Comparison of ENCODE assay signal across 7 mouse cellular contexts in the genomic region with DNA sequence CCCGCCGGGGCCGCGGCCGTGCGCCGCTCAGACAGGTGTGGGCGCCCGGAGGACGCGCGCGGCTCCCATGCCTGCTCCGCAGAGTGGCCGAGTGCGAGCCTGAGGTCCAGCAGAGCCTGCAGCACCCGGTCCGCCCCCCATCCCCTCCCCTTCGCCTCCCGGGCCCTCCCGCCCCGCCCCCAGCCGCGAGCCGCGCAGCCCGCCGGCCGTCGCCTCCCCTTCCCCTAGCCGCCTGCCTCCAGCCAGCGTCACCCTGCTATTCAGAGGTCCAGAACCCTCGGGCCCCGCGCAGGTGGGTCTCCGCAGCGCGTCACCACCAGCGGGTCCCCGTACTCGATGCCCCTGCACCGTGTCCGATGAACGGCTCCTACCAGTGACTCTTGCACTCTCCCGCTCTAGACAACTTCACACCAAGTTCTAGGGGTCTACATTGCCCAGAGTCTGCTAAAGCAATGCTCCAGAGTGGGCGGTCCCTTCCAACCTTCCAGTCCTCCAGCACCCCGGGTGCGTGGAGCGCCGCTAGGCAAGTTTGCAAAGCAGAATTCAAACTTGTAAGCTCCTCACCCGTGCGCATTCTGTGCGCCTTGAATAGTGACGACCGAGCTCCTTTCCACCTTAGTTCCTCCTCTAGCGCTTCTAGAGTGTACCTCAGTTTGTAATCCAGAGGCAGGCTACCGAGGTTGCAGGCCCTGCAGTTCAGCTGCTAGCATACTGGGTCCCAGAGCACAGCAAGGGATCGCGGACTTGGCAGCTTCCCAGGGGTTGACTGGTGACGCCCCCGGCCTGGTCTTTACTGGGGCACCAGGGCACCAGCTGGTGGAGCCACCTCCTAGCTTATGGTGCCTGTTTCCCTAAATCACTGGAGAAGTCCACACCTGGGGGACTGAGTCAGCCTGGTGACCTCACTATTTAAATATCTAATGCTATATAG. TPM values are rescaled to one million over a fixed set of nuclear protein-coding genes. Genes with fewer than 3 reads are reported as not detected.
DNase-seq lines count a peak whose midpoint lies in the region; ATAC-seq and TF ChIP-seq lines count a peak whose summit lies in the region.

No protein-coding gene starts in this region.

- 0 out of 2 replicates have a peak, but pooled peaks have one; percentile 13 for TF ChIP-seq CTCF in cortical plate, adult 2 months (IDR thresholded peaks at IDR 0.05; ENCODE audit: extremely low read depth, insufficient read depth, low read length)

- H3K9ac ChIP-seq in hindbrain, embryonic 16.5 days (ENCODE audit: low read depth, low read length) = peak overlapping the region; percentile 76
- H3K9ac ChIP-seq in limb, embryonic 15.5 days = peak overlapping the region; percentile 61
- H3K9ac ChIP-seq in midbrain, embryonic 16.5 days (ENCODE audit: low read depth, low read length) = peak overlapping the region; percentile 75

- H3K27ac ChIP-seq in cortical plate, adult 2 months (ENCODE audit: insufficient read depth, low read length) = 0 out of 2 replicates have a peak overlapping the region, but pooled peaks have one; percentile 17
- peak overlapping the region; percentile 59 for H3K27ac ChIP-seq in hindbrain, embryonic 16.5 days (ENCODE audit: low read depth, low read length)
- peak overlapping the region; percentile 86 for H3K27ac ChIP-seq in limb, embryonic 15.5 days
- no peak overlapping the region for H3K27ac ChIP-seq in midbrain, embryonic 16.5 days (ENCODE audit: low read length)

- 0 out of 2 replicates have a peak, but pooled peaks cover under 1% of the 10 kb centered on the region for H3K4me1 ChIP-seq in cortical plate, adult 2 months (ENCODE audit: control insufficient read depth, insufficient read depth, low read length)
- H3K4me1 ChIP-seq in hindbrain, embryonic 16.5 days (ENCODE audit: control insufficient read depth, insufficient read depth, low read depth, low read length) = peaks cover 10% of the 10 kb centered on the region
- peaks cover 16% of the 10 kb centered on the region; the same call in 1 of the 2 replicates for H3K4me1 ChIP-seq in limb, embryonic 15.5 days
- peaks cover 5% of the 10 kb centered on the region; the same call in 1 of the 2 replicates for H3K4me1 ChIP-seq in midbrain, embryonic 16.5 days (ENCODE audit: control insufficient read depth, insufficient read depth, low read length)

- peak; percentile 74 for DNase-seq in adrenal gland, postnatal 14 days
- peak; percentile 84 for DNase-seq in gastrocnemius, postnatal 14 days
- DNase-seq in testis, postnatal 10 days (ENCODE audit: low spot score) = peak; percentile 77

- H3K4me2 ChIP-seq in hindbrain, embryonic 16.5 days (ENCODE audit: low read length) = peak overlapping the region; percentile 99
- H3K4me2 ChIP-seq in limb, embryonic 15.5 days = peak overlapping the region; percentile 94
- peak overlapping the region; percentile 98 for H3K4me2 ChIP-seq in midbrain, embryonic 16.5 days (ENCODE audit: low read length)

- under 1% methylated on average over 38 of the region's 61 CpGs for WGBS in hindbrain, embryonic 16.5 days
- under 1% methylated on average over 57 of the region's 61 CpGs for WGBS in limb, embryonic 15.5 days
- WGBS in midbrain, embryonic 16.5 days = under 1% methylated on average over 47 of the region's 61 CpGs

- no peaks in the 10 kb centered on the region; the same call in 1 of the 2 replicates for H3K27me3 ChIP-seq in hindbrain, embryonic 16.5 days (replicated peaks; ENCODE audit: control insufficient read depth, insufficient read depth, low read length)
- H3K27me3 ChIP-seq in limb, embryonic 15.5 days = peaks cover 8% of the 10 kb centered on the region; the same call in 1 of the 2 replicates
- H3K27me3 ChIP-seq in midbrain, embryonic 16.5 days (ENCODE audit: control insufficient read depth, insufficient read depth, low read depth, low read length) = no peaks in the 10 kb centered on the region; the same call in 1 of the 2 replicates

- H3K4me3 ChIP-seq in cortical plate, adult 2 months (ENCODE audit: insufficient read depth, low read length) = peak overlapping the region; percentile 42
- peak overlapping the region; percentile 70 for H3K4me3 ChIP-seq in hindbrain, embryonic 16.5 days (ENCODE audit: low read length)
- peak overlapping the region; percentile 68 for H3K4me3 ChIP-seq in limb, embryonic 15.5 days
- H3K4me3 ChIP-seq in midbrain, embryonic 16.5 days (ENCODE audit: low read depth, low read length) = peak overlapping the region; percentile 72

- H3K9me3 ChIP-seq in hindbrain, embryonic 16.5 days (ENCODE audit: control insufficient read depth, low read length) = no peaks in the 10 kb centered on the region
- no peaks in the 10 kb centered on the region for H3K9me3 ChIP-seq in limb, embryonic 15.5 days
- no peaks in the 10 kb centered on the region for H3K9me3 ChIP-seq in midbrain, embryonic 16.5 days (replicated peaks; ENCODE audit: control insufficient read depth, low read length, poor library complexity, severe bottlenecking)

- TF ChIP-seq POLR2A in cortical plate, adult 2 months (IDR thresholded peaks at IDR 0.05; ENCODE audit: extremely low read depth, insufficient read depth, low read length) = no peak

- ATAC-seq in hindbrain, embryonic 16.5 days = peak; percentile 88
- peak; percentile 77 for ATAC-seq in limb, embryonic 15.5 days (ENCODE audit: insufficient number of reproducible peaks, low FRiP score, low TSS enrichment, low read depth)
- peak; percentile 87 for ATAC-seq in midbrain, embryonic 16.5 days

- intact Hi-C loops in gastrocnemius, postnatal 14 days (cut with DNase I; ENCODE audit: low total_unique reads) = loop anchor here (10.0 kb wide), 1 partner anchor 117 kb away; a partner anchor contains a TSS

- H3K36me3 ChIP-seq in hindbrain, embryonic 16.5 days (ENCODE audit: control insufficient read depth, insufficient read depth, low read length) = no peaks in the 10 kb centered on the region
- H3K36me3 ChIP-seq in limb, embryonic 15.5 days = no peaks in the 10 kb centered on the region
- no peaks in the 10 kb centered on the region for H3K36me3 ChIP-seq in midbrain, embryonic 16.5 days (ENCODE audit: control insufficient read depth, insufficient read depth, low read length)

RNA-seq across cellular contexts. Expression of a gene that starts 9.3 kb away (rescaled TPM):
- 20.0 and 20.5 TPM in 2 replicates for total RNA-seq in adrenal gland, postnatal 14 days (2021)
- 24.7 and 34.8 TPM in 2 replicates for polyA plus RNA-seq in cortical plate, adult 2 months (2012; rRNA removed)
- 10 to 100 TPM; 27.9 to 34.2 TPM for total RNA-seq in gastrocnemius, postnatal 14 days (2021)
- polyA plus RNA-seq in hindbrain, embryonic 16.5 days (2015; fragmentation: Nextera tagmentation; extraction: Ambion mirVana) = 17.3 and 17.7 TPM in 2 replicates
- polyA plus RNA-seq in limb, embryonic 15.5 days (2015; fragmentation: Nextera tagmentation; extraction: Ambion mirVana) = 81.4 and 85.1 TPM in 2 replicates
- polyA plus RNA-seq in midbrain, embryonic 16.5 days (2015; fragmentation: Nextera tagmentation; extraction: Ambion mirVana) = 9.0 and 10.2 TPM in 2 replicates
